Mouse (Mus musculus) MEL (cell line): ENCODE measurements around the gene Ctc1.

ENCODE experiments used
- CTCF ChIP-seq, 3 experiments: IDR thresholded peaks in 2 of 3; conservative IDR thresholded peaks in 1 of 3; 2 replicates each; pipeline ENCODE4 v1.5.1; 2011 to 2012; ENCODE audit warnings: low read length in 3 of 3, low read depth in 2 of 3, mild to moderate bottlenecking in 2 of 3, improper control_type of control experiment in 1 of 3, inconsistent platforms in 1 of 3, mixed read lengths in 1 of 3, moderate library complexity in 1 of 3; ENCODE audit not compliant: control insufficient read depth in 1 of 3, insufficient read depth in 1 of 3, poor library complexity in 1 of 3, severe bottlenecking in 1 of 3
- E2F4 ChIP-seq: IDR thresholded peaks from 2 replicates; pipeline ENCODE4 v1.6.1; 2011; ENCODE audit warnings: low read depth, low read length, improper control_type of control experiment, borderline replicate concordance
- ELF1 ChIP-seq: IDR thresholded peaks from 2 replicates; pipeline ENCODE4 v1.6.1; 2014; ENCODE audit warnings: low read depth, mild to moderate bottlenecking, inconsistent platforms, low read length, improper control_type of control experiment, moderate library complexity
- EP300 ChIP-seq, 2 experiments: IDR thresholded peaks; 2 replicates each; pipeline ENCODE4 v1.6.1; 2011; ENCODE audit warnings: improper control_type of control experiment in 2 of 2, low read length in 2 of 2, low read depth in 1 of 2, mild to moderate bottlenecking in 1 of 2
- ETS1 ChIP-seq: IDR thresholded peaks from 2 replicates; pipeline ENCODE4 v1.6.1; 2012; ENCODE audit warnings: low read depth, mild to moderate bottlenecking, inconsistent platforms, low read length, improper control_type of control experiment, moderate library complexity
- GABPA ChIP-seq: IDR thresholded peaks from 2 replicates; pipeline ENCODE4 v1.6.1; 2012; ENCODE audit warnings: low read depth, mild to moderate bottlenecking, inconsistent platforms, low read length, improper control_type of control experiment, moderate library complexity
- MAX ChIP-seq: IDR thresholded peaks from 2 replicates; pipeline ENCODE4 v1.6.1; 2011; ENCODE audit warnings: low read length, improper control_type of control experiment
- MXI1 ChIP-seq: IDR thresholded peaks from 2 replicates; pipeline ENCODE4 v1.6.1; 2011; ENCODE audit warnings: mild to moderate bottlenecking, low read depth, low read length, improper control_type of control experiment
- NELFE ChIP-seq: IDR thresholded peaks from 2 replicates; pipeline ENCODE4 v1.6.1; 2011; ENCODE audit warnings: low read depth, low read length, improper control_type of control experiment
- POLR2A ChIP-seq, 2 experiments: IDR thresholded peaks; 2 replicates each; pipeline ENCODE4 v1.6.1; 2011 to 2012; ENCODE audit warnings: low read length in 2 of 2, mild to moderate bottlenecking in 2 of 2, control low read depth in 1 of 2, improper control_type of control experiment in 1 of 2, low read depth in 1 of 2, moderate library complexity in 1 of 2; ENCODE audit not compliant: control insufficient read depth in 1 of 2, insufficient read depth in 1 of 2, poor library complexity in 1 of 2
- SMC3 ChIP-seq: IDR thresholded peaks from 2 replicates; pipeline ENCODE4 v1.6.1; 2011; ENCODE audit warnings: low read depth, low read length, improper control_type of control experiment
- UBTF ChIP-seq: IDR thresholded peaks from 2 replicates; pipeline ENCODE4 v1.6.1; 2012; ENCODE audit warnings: low read depth, mild to moderate bottlenecking, inconsistent platforms, low read length, improper control_type of control experiment, moderate library complexity, borderline replicate concordance; ENCODE audit not compliant: insufficient read depth
- USF2 ChIP-seq, 2 experiments: IDR thresholded peaks; 2 replicates each; pipeline ENCODE4 v1.6.1; 2011 to 2012; ENCODE audit warnings: improper control_type of control experiment in 2 of 2, low read length in 2 of 2, borderline replicate concordance in 1 of 2, inconsistent platforms in 1 of 2, low read depth in 1 of 2, mild to moderate bottlenecking in 1 of 2; ENCODE audit not compliant: insufficient read depth in 1 of 2
- ZC3H11A ChIP-seq: IDR thresholded peaks from 2 replicates; pipeline ENCODE4 v1.6.1; 2012; ENCODE audit warnings: low read depth, mild to moderate bottlenecking, inconsistent platforms, low read length, improper control_type of control experiment

DNA sequence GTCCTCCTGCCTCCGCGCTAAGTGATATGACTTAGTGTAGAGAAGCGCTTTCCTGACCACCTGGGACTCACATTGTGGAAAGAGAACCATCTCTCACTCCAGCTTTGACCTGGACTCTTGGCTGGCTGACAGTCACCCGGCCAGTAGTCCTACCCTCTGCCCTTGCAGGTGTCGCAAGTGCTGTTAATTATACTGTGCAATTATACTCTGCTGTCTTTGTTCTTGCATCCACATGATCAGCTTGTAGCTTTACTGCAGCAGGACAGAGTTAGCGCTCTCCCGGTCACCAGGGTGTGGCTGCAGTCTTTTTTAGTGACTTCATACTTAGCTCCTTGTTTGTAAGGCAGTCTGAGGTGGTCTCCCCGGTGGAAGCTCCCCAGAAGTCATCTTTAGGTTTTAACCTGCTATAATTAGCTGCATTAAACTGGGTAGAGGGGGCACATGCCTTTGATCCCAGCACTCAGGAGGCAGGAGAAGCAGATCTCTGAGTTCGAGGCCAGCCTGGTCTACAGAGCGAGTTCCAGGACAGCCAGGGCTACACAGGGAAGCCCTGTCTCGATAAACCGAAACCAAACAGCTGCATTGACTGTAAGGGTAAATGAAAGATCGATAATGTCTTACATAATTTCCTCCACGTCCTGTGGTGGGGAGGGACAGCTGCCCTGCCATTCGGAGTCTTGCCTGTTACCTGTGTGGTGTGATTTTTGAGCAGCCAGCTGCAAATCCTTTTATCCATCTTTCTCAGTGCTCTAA, 64.6 kb downstream of the Ctc1 start:
- TF ChIP-seq ETS1 (no peak), CTCF (IDR thresholded peaks at IDR 0.05 in 2 of 3, conservative IDR thresholded peaks at IDR 0.05 in 1 of 3; ENCODE audit: control insufficient read depth in 1 of 3, insufficient read depth in 1 of 3, low read depth in 2 of 3, low read length in 3 of 3, poor library complexity in 1 of 3, severe bottlenecking in 1 of 3) (no peak), ZC3H11A (no peak), POLR2A (IDR thresholded peaks at IDR 0.05; ENCODE audit: control insufficient read depth in 1 of 2, insufficient read depth in 1 of 2, low read depth in 1 of 2, low read length in 2 of 2, poor library complexity in 1 of 2) (no peak), USF2 (IDR thresholded peaks at IDR 0.05; ENCODE audit: borderline replicate concordance in 1 of 2, insufficient read depth in 1 of 2, low read depth in 1 of 2, low read length in 2 of 2) (no peak), GABPA (no peak), NELFE (no peak), ELF1 (no peak), EP300 (IDR thresholded peaks at IDR 0.05; ENCODE audit: low read depth in 1 of 2, low read length in 2 of 2) (no peak), MXI1 (no peak), E2F4 (no peak), SMC3 (no peak), MAX (no peak), UBTF (no peak)
